Mouse (Mus musculus) embryonic facial prominence, embryonic 13.5 days (tissue): Measurements from ENCODE around the gene Bloc1s5. TPM values are rescaled to one million over a fixed set of nuclear protein-coding genes. Genes with fewer than 3 reads are reported as not detected.

Source experiments
- ATAC-seq: fragments of 200-750 bp; cut with Nextera tagmentation; 2 replicates; pipeline ENCODE4 v1.8.0; 2017; ENCODE audit warnings: low read depth; ENCODE audit not compliant: insufficient number of reproducible peaks, insufficient read depth, low FRiP score, low TSS enrichment
- H3K27ac ChIP-seq: fragments of 300-500 bp; sonication (generic); 2 replicates; pipeline ENCODE4 v1.5.1; 2015; ENCODE audit warnings: moderate library complexity, mild to moderate bottlenecking, inconsistent platforms
- H3K27me3 ChIP-seq: fragments of 300-500 bp; sonication (generic); 2 replicates; pipeline ENCODE4 v1.6.1; 2015; ENCODE audit warnings: mild to moderate bottlenecking, inconsistent platforms
- H3K36me3 ChIP-seq: fragments of 300-500 bp; sonication (generic); 2 replicates; pipeline ENCODE4 v1.6.1; 2015; ENCODE audit warnings: mild to moderate bottlenecking, inconsistent platforms
- H3K4me1 ChIP-seq: fragments of 300-500 bp; sonication (generic); 2 replicates; pipeline ENCODE4 v1.6.1; 2015; ENCODE audit warnings: inconsistent platforms
- H3K4me2 ChIP-seq: fragments of 300-500 bp; sonication (generic); 2 replicates; pipeline ENCODE4 v1.6.1; 2015; ENCODE audit warnings: moderate library complexity, mild to moderate bottlenecking, inconsistent platforms
- H3K4me3 ChIP-seq: fragments of 300-500 bp; sonication (generic); 2 replicates; pipeline ENCODE4 v1.5.1; 2015; ENCODE audit warnings: mild to moderate bottlenecking, inconsistent platforms
- H3K9ac ChIP-seq: fragments of 300-500 bp; sonication (generic); 2 replicates; pipeline ENCODE4 v1.6.1; 2015; ENCODE audit warnings: mild to moderate bottlenecking, inconsistent platforms
- H3K9me3 ChIP-seq: fragments of 300-500 bp; sonication (generic); 2 replicates; pipeline ENCODE4 v1.6.1; 2016; ENCODE audit warnings: inconsistent platforms
- WGBS: fragments of 180-500 bp; shearing (Covaris S2); methylation state at CpG from one replicate; pipeline ENCODE4 v1.1.7; 2015; ENCODE audit warnings: mixed read lengths; 5-methylcytosine and 5-hydroxymethylcytosine counted together
- polyA plus RNA-seq: library from polyadenylated mRNA; unstranded; fragments of >200 nt; fragmentation: Nextera tagmentation; extraction: Ambion mirVana; gene quantifications from 2 replicates; pipeline ENCODE4 v1.2.1, GENCODE M21; 2015

The Bloc1s5 gene
- polyA plus RNA-seq, 1 experiment from 2014 or later = 22.5 TPM

- no peak overlapping the region for H3K4me2 ChIP-seq
- no peaks in the 10 kb centered on the region for H3K9me3 ChIP-seq
- H3K9ac ChIP-seq = no peak overlapping the region
- no peak overlapping the region for H3K4me3 ChIP-seq
- H3K27ac ChIP-seq = no peak overlapping the region
- ATAC-seq = no peak
- no peaks in the 10 kb centered on the region for H3K4me1 ChIP-seq
- no peaks in the 10 kb centered on the region for H3K36me3 ChIP-seq
- H3K27me3 ChIP-seq = no peaks in the 10 kb centered on the region
- 80% methylated on average over 5 of the region's 5 CpGs for WGBS
Observed at GRCm38 (mm10) chr13:38548681-38549080, 86.2 kb downstream of the Bloc1s5 start.

- Histone ChIP-seq H3K27ac (no peak overlapping the region), H3K4me2 (no peak overlapping the region), H3K36me3 (no peaks in the 10 kb centered on the region), H3K4me1 (no peaks in the 10 kb centered on the region), H3K4me3 (no peak overlapping the region), H3K9me3 (no peaks in the 10 kb centered on the region), H3K27me3 (no peaks in the 10 kb centered on the region), H3K9ac (no peak overlapping the region)
- no peak for ATAC-seq
- WGBS = 85% methylated on average over 5 of the region's 5 CpGs
Observed at GRCm38 (mm10) chr13:38547717-38548116, 87.2 kb downstream of the Bloc1s5 start.

GRCm38 (mm10) chr13:38546754-38547153, 88.2 kb downstream of the Bloc1s5 start:
- no peak for ATAC-seq
- Histone ChIP-seq H3K9me3 (no peaks in the 10 kb centered on the region), H3K36me3 (no peaks in the 10 kb centered on the region), H3K4me3 (no peak overlapping the region), H3K27me3 (no peaks in the 10 kb centered on the region), H3K27ac (no peak overlapping the region), H3K4me2 (no peak overlapping the region), H3K9ac (no peak overlapping the region), H3K4me1 (no peaks in the 10 kb centered on the region)
- WGBS = 88% methylated on average over 4 of the region's 4 CpGs

GRCm38 (mm10) chr13:38545460-38545859, 89.4 kb downstream of the Bloc1s5 start:
- no peaks in the 10 kb centered on the region for H3K9me3 ChIP-seq
- H3K4me3 ChIP-seq = no peak overlapping the region
- no peaks in the 10 kb centered on the region for H3K4me1 ChIP-seq
- H3K27me3 ChIP-seq = no peaks in the 10 kb centered on the region
- WGBS = 38% methylated on average over 3 of the region's 3 CpGs
- H3K9ac ChIP-seq = no peak overlapping the region
- H3K27ac ChIP-seq = no peak overlapping the region
- H3K4me2 ChIP-seq = no peak overlapping the region
- no peaks in the 10 kb centered on the region for H3K36me3 ChIP-seq
- no peak for ATAC-seq

GRCm38 (mm10) chr13:38544769-38545445, 90.0 kb downstream of the Bloc1s5 start:
- Histone ChIP-seq H3K36me3 (no peaks in the 10 kb centered on the region), H3K9me3 (no peaks in the 10 kb centered on the region), H3K4me3 (no peak overlapping the region), H3K4me2 (no peak overlapping the region), H3K27ac (no peak overlapping the region), H3K27me3 (no peaks in the 10 kb centered on the region), H3K4me1 (no peaks in the 10 kb centered on the region), H3K9ac (no peak overlapping the region)
- no peak for ATAC-seq
- 81% methylated on average over 8 of the region's 8 CpGs for WGBS

GRCm38 (mm10) chr13:38543455-38544125, 91.3 kb downstream of the Bloc1s5 start:
- Histone ChIP-seq H3K4me2 (no peak overlapping the region), H3K4me3 (no peak overlapping the region), H3K9me3 (no peaks in the 10 kb centered on the region), H3K36me3 (no peaks in the 10 kb centered on the region), H3K9ac (no peak overlapping the region), H3K4me1 (no peaks in the 10 kb centered on the region), H3K27me3 (no peaks in the 10 kb centered on the region), H3K27ac (no peak overlapping the region)
- no peak for ATAC-seq
- 85% methylated on average over 8 of the region's 8 CpGs for WGBS

Other genes starting within 250 kb of the Bloc1s5 start
- gene Txndc5, start 106.3 kb downstream of the Bloc1s5 start, polyA plus RNA-seq = 225 and 237 TPM in 2 replicates
- gene Eef1e1, start 23.9 kb upstream of the Bloc1s5 start, polyA plus RNA-seq = 45.9 and 48.2 TPM in 2 replicates